Mouse (Mus musculus) neural tube, embryonic 14.5 days (tissue): ENCODE results near the gene Znrf1. TPM values are rescaled to one million over a fixed set of nuclear protein-coding genes. Genes with fewer than 3 reads are reported as not detected.

Experiments used
- ATAC-seq: fragments of 200-750 bp; cut with Nextera tagmentation; 2 replicates; pipeline ENCODE4 v1.8.0; 2017; ENCODE audit warnings: low read depth, mild to moderate bottlenecking, moderate TSS enrichment, moderate library complexity
- H3K27ac ChIP-seq: fragments of 300-500 bp; sonication (generic); 2 replicates; pipeline ENCODE4 v1.5.1; 2014; ENCODE audit warnings: low read depth, mild to moderate bottlenecking, control low read depth, low read length, moderate library complexity, mixed read lengths
- H3K27me3 ChIP-seq: fragments of 300-500 bp; sonication (generic); 2 replicates; pipeline ENCODE4 v1.6.1; 2014; ENCODE audit warnings: low read length; ENCODE audit not compliant: control insufficient read depth, insufficient read depth
- H3K36me3 ChIP-seq: fragments of 300-500 bp; sonication (generic); 2 replicates; pipeline ENCODE4 v1.6.1; 2014; ENCODE audit warnings: low read length, mixed read lengths; ENCODE audit not compliant: control insufficient read depth, insufficient read depth
- H3K4me1 ChIP-seq: fragments of 300-500 bp; sonication (generic); 2 replicates; pipeline ENCODE4 v1.6.1; 2014; ENCODE audit warnings: low read length; ENCODE audit not compliant: control insufficient read depth, insufficient read depth
- H3K4me2 ChIP-seq: fragments of 300-500 bp; sonication (generic); 2 replicates; pipeline ENCODE4 v1.6.1; 2014; ENCODE audit warnings: mild to moderate bottlenecking, low read depth, low read length, control low read depth
- H3K4me3 ChIP-seq: fragments of 300-500 bp; sonication (generic); 2 replicates; pipeline ENCODE4 v1.5.1; 2014; ENCODE audit warnings: low read depth, low read length, control low read depth, mixed read lengths
- H3K9ac ChIP-seq: fragments of 300-500 bp; sonication (generic); replicated peaks from 2 replicates; pipeline ENCODE4 v1.6.1; 2014; ENCODE audit warnings: low read depth, mild to moderate bottlenecking, control low read depth, low read length, mixed read lengths
- H3K9me3 ChIP-seq: fragments of 300-500 bp; sonication (generic); 2 replicates; pipeline ENCODE4 v1.6.1; 2016; ENCODE audit warnings: low read length; ENCODE audit not compliant: control insufficient read depth
- WGBS: fragments of 180-500 bp; shearing (Covaris S2); extraction: QIAGEN DNeasy Blood & Tissue Kit; methylation state at CpG from one replicate; pipeline ENCODE4 v1.1.7; 2014; 5-methylcytosine and 5-hydroxymethylcytosine counted together
- polyA plus RNA-seq: library from polyadenylated mRNA; unstranded; fragments of >200 nt; fragmentation: Nextera tagmentation; extraction: Ambion mirVana; gene quantifications from 2 replicates; pipeline ENCODE4 v1.2.1, GENCODE M21; 2014

Gene Znrf1
- polyA plus RNA-seq, 1 experiment from 2014 or later: 96.5 TPM

GRCm38 (mm10) chr8:111570432-111570831 is 34.5 kb downstream of the Znrf1 start:
- 62% methylated on average over 2 of the region's 2 CpGs for WGBS
- peaks cover 37% of the 10 kb centered on the region for H3K4me1 ChIP-seq

GRCm38 (mm10) chr8:111571661-111572060 is 35.8 kb downstream of the Znrf1 start:
- H3K27ac ChIP-seq: no peak overlapping the region
- no peaks in the 10 kb centered on the region for H3K9me3 ChIP-seq
- no peak overlapping the region for H3K9ac ChIP-seq
- H3K4me2 ChIP-seq: no peak overlapping the region
- 82% methylated on average over 10 of the region's 10 CpGs for WGBS
- no peaks in the 10 kb centered on the region for H3K27me3 ChIP-seq
- peaks cover 30% of the 10 kb centered on the region for H3K4me1 ChIP-seq
- no peaks in the 10 kb centered on the region for H3K36me3 ChIP-seq
- no peak for ATAC-seq
- no peak overlapping the region for H3K4me3 ChIP-seq

More at GRCm38 (mm10) chr8:111570432-111570831, 34.5 kb downstream of the Znrf1 start:
- H3K4me3 ChIP-seq: no peak overlapping the region
- no peak overlapping the region for H3K27ac ChIP-seq
- no peaks in the 10 kb centered on the region for H3K9me3 ChIP-seq
- no peak overlapping the region for H3K4me2 ChIP-seq
- no peaks in the 10 kb centered on the region for H3K36me3 ChIP-seq
- no peaks in the 10 kb centered on the region for H3K27me3 ChIP-seq
- no peak overlapping the region for H3K9ac ChIP-seq
- ATAC-seq: no peak

GRCm38 (mm10) chr8:111572431-111572830 is 36.5 kb downstream of the Znrf1 start:
- H3K27ac ChIP-seq: no peak overlapping the region
- 91% methylated on average over 2 of the region's 2 CpGs for WGBS
- H3K4me1 ChIP-seq: peaks cover 24% of the 10 kb centered on the region

GRCm38 (mm10) chr8:111573583-111573982 is 37.7 kb downstream of the Znrf1 start:
- 0 out of 2 replicates have a peak overlapping the region, but pooled peaks have one; percentile 34 for H3K27ac ChIP-seq
- 20% methylated on average over 8 of the region's 8 CpGs for WGBS
- no peaks in the 10 kb centered on the region for H3K9me3 ChIP-seq
- no peak overlapping the region for H3K9ac ChIP-seq
- ATAC-seq: peak; percentile 56; the same call in 1 of the 2 replicates
- H3K36me3 ChIP-seq: no peaks in the 10 kb centered on the region
- H3K4me1 ChIP-seq: peaks cover 17% of the 10 kb centered on the region
- H3K4me3 ChIP-seq: no peak overlapping the region
- no peaks in the 10 kb centered on the region for H3K27me3 ChIP-seq
- H3K4me2 ChIP-seq: no peak overlapping the region

More at GRCm38 (mm10) chr8:111572431-111572830, 36.5 kb downstream of the Znrf1 start:
- Histone ChIP-seq H3K27me3 (no peaks in the 10 kb centered on the region), H3K9ac (no peak overlapping the region), H3K4me2 (no peak overlapping the region), H3K9me3 (no peaks in the 10 kb centered on the region), H3K4me3 (no peak overlapping the region), H3K36me3 (no peaks in the 10 kb centered on the region)
- ATAC-seq: no peak

GRCm38 (mm10) chr8:111574016-111574415 is 38.1 kb downstream of the Znrf1 start:
- H3K9ac ChIP-seq: no peak overlapping the region
- H3K4me3 ChIP-seq: no peak overlapping the region
- H3K4me1 ChIP-seq: peaks cover 17% of the 10 kb centered on the region
- H3K27me3 ChIP-seq: no peaks in the 10 kb centered on the region
- no peaks in the 10 kb centered on the region for H3K9me3 ChIP-seq
- ATAC-seq: no peak
- no peaks in the 10 kb centered on the region for H3K36me3 ChIP-seq
- WGBS: 95% methylated on average over 2 of the region's 2 CpGs
- H3K4me2 ChIP-seq: no peak overlapping the region
- H3K27ac ChIP-seq: no peak overlapping the region

GRCm38 (mm10) chr8:111575492-111575891 is 39.6 kb downstream of the Znrf1 start:
- 95% methylated on average over 4 of the region's 4 CpGs for WGBS
- no peak for ATAC-seq
- H3K4me3 ChIP-seq: no peak overlapping the region
- no peak overlapping the region for H3K4me2 ChIP-seq
- no peaks in the 10 kb centered on the region for H3K36me3 ChIP-seq
- H3K27ac ChIP-seq: no peak overlapping the region
- no peaks in the 10 kb centered on the region for H3K27me3 ChIP-seq
- no peak overlapping the region for H3K9ac ChIP-seq
- H3K4me1 ChIP-seq: peaks cover 17% of the 10 kb centered on the region
- no peaks in the 10 kb centered on the region for H3K9me3 ChIP-seq

GRCm38 (mm10) chr8:111576501-111576900 is 40.6 kb downstream of the Znrf1 start:
- ATAC-seq: no peak
- no peaks in the 10 kb centered on the region for H3K9me3 ChIP-seq
- no peak overlapping the region for H3K4me2 ChIP-seq
- no peaks in the 10 kb centered on the region for H3K36me3 ChIP-seq
- H3K4me3 ChIP-seq: no peak overlapping the region
- H3K27me3 ChIP-seq: no peaks in the 10 kb centered on the region
- H3K9ac ChIP-seq: no peak overlapping the region
- H3K4me1 ChIP-seq: peaks cover 17% of the 10 kb centered on the region
- H3K27ac ChIP-seq: no peak overlapping the region

- no peak for ATAC-seq
- Histone ChIP-seq H3K4me1 (peaks cover 7% of the 10 kb centered on the region), H3K27ac (no peak overlapping the region), H3K9ac (no peak overlapping the region), H3K36me3 (no peaks in the 10 kb centered on the region), H3K4me3 (no peak overlapping the region), H3K4me2 (no peak overlapping the region), H3K27me3 (no peaks in the 10 kb centered on the region), H3K9me3 (no peaks in the 10 kb centered on the region)
- WGBS: 92% methylated on average over 9 of the region's 9 CpGs
These were observed 42.1 kb downstream of the Znrf1 start for GRCm38 (mm10) chr8:111577880-111578533.

- Histone ChIP-seq H3K27ac (no peak overlapping the region), H3K36me3 (no peaks in the 10 kb centered on the region), H3K27me3 (no peaks in the 10 kb centered on the region), H3K4me2 (no peak overlapping the region), H3K9ac (no peak overlapping the region), H3K4me1 (no peaks in the 10 kb centered on the region), H3K9me3 (no peaks in the 10 kb centered on the region), H3K4me3 (no peak overlapping the region)
- 96% methylated on average over 1 of the region's 1 CpGs for WGBS
- ATAC-seq: no peak
These were observed 43.4 kb downstream of the Znrf1 start for GRCm38 (mm10) chr8:111579318-111579717.
